Mouse (Mus musculus) neutrophil, adult 5-6 weeks (primary cell): Measurements from ENCODE around the gene Emid1. TPM values are rescaled to one million over a fixed set of nuclear protein-coding genes. Genes with fewer than 3 reads are reported as not detected.

Experiments
- ATAC-seq: fragments of 151-379, 151-347 bp; 2 replicates; pipeline ENCODE4 v1.8.0; 2017; ENCODE audit warnings: mild to moderate bottlenecking, moderate TSS enrichment; ENCODE audit not compliant: insufficient number of reproducible peaks, poor library complexity, low FRiP score, severe bottlenecking; ENCODE audit errors: extremely low read depth
- total RNA-seq: library from RNA; stranded (forward); fragments of 200-1000 nt; gene quantifications from 2 replicates; pipeline ENCODE4 v1.2.3, GENCODE M21; 2017

Emid1 gene
- total RNA-seq, 1 experiment from 2014 or later = 15.8 TPM

GRCm38 (mm10) chr11:5165471-5165916 lies 13.4 kb upstream of the Emid1 start:
- no peak for ATAC-seq

GRCm38 (mm10) chr11:5164310-5164709 lies 12.3 kb upstream of the Emid1 start:
- ATAC-seq = no peak

DNA sequence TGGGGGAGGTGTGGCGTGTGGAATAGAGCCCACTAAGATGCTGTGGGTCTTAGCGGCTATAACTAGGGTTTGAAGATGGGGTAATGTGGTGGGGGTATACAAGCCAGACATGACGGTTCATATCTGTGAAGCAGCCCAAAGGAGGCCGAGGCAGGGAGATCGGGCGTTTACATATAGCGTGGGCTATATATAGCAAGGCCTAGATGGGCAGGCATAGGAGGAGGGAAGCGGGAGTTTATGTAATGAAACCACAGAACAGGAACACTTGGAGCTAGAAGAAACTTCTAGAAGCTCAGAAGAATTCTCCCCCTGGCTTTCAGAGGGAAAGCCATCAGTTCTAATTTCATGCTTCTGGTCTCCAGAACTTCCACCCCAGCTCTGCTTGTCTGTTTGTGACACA lies 11.4 kb upstream of the Emid1 start:
- no peak for ATAC-seq

GRCm38 (mm10) chr11:5160722-5161485 lies 8.8 kb upstream of the Emid1 start:
- ATAC-seq = peak; percentile 38; the same call in 1 of the 2 replicates

- no peak for ATAC-seq
Measured at GRCm38 (mm10) chr11:5158056-5158455, 6.0 kb upstream of the Emid1 start.

DNA sequence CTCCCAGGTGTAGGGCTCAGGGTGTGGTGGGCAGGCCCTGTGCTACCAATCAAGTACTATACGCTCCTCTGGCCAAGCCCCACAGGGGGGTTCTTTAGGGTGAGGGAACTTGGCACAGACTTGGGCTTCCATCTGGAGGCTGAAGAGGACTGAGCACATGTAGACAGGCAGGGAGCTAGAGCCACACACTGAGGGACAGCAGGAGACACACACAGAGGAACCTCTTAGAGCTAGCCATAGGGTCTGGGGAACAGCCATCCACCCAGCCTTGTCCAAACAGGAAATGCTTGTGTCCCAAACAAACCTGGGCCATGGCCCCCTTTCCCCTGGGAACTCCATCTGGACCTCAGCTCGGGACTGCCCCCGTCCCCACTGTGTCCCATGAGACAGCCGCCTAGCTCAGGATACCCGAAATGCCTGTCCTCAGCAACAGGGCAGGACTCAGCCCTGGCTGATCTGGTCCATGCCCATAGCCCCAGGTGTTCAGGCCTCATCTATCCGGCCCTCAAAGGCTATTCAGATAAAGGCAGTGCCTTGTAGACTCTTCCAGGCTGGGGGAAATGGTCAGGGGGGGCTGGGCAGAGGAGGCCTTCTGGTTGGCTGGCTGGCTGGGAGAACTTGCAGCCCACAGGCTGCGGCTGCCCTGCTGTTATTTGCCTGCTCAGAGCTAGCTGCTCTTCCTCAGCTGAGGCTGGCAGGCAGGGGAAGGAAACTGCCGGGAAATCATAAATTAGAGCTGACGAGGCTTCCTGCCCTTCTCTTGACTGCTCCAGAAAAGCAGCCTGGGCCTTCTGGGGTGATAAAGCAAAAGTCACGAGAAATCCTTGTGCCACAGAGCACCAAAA lies 3.1 kb upstream of the Emid1 start:
- ATAC-seq = no peak

DNA sequence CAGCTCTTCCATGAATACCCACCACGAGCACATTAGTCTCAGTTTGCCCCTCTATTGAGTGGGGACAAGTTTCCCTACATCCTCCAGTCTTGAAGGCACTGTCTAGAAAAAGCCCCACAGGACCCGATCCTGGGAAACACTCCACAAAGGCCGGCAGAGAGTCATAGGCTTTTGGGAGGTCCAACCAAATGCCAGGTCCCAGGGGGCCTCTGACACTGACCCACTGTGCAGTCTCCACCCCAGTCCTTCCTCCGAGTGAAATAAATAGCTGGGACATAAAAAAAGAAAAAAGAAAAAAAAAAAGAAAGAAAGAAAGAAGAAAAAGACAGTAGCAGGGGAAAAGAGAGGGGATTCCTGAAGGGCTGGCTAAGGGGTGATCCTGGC lies 818 bp downstream of the Emid1 start:
- ATAC-seq = no peak

- 0 out of 2 replicates have a peak, but pooled peaks have one; percentile 25 for ATAC-seq
Measured at GRCm38 (mm10) chr11:5150416-5151246, 1.4 kb downstream of the Emid1 start.

DNA sequence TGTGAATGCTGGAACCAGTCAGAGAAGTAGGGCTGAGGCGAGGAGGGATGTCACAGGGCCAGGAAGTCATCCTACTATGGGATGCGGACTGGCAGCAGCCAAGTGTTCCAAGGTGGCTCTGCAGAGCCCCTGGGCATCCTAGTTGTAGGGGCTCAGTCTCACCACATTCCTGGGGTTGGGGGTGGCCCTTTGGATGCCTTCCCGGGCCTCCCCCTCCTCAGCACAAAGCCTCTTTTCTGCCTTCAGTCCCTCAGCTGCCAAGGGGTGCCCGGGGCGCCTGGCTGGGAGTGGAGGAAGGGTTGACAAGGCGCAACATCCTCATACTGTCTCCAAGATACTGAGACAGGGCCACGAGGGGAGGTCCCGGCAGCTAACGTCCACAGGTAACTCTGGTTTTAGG lies 2.1 kb downstream of the Emid1 start:
- no peak for ATAC-seq

DNA sequence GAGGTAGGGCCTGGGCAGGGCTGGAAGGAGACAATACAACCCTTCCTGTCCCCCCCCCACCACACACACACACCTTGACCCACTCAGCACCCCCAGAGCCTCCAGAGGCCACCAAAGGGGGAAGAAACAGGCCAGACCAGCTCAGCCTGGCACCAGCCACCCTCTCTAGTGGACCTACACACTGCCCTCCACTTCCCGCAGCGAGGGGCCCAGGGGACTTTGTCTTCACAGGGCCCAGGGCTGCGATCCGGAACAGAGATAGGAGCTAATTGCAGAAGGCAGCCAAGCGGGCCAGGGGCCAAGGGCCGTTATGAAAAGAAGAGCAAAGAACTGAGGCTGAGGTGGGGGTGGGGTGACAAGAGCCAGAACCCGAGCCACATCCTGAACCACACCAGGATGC lies 2.8 kb downstream of the Emid1 start:
- no peak for ATAC-seq

DNA sequence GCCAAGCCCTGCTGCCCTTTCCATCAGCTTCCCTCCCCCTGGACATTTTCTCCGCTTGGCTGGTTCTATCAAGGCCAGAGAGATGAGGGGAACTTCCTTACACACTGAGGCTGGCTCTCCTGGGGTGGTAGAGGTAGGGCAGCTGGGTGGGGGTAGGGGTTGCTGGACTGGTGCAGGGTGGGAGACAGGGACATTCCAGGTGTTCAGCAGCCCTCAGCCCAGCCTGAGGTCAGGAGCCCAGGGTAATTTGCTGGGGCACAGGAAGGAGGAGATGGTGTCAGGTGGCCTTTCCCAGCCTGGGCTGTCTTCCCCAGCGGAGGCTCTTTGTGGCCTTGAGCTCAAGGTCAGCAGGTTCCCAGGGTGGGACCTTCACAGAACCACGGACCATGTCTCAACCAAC lies 6.5 kb downstream of the Emid1 start:
- no peak for ATAC-seq

- no peak for ATAC-seq
Measured at GRCm38 (mm10) chr11:5141965-5142364, 10.1 kb downstream of the Emid1 start.

DNA sequence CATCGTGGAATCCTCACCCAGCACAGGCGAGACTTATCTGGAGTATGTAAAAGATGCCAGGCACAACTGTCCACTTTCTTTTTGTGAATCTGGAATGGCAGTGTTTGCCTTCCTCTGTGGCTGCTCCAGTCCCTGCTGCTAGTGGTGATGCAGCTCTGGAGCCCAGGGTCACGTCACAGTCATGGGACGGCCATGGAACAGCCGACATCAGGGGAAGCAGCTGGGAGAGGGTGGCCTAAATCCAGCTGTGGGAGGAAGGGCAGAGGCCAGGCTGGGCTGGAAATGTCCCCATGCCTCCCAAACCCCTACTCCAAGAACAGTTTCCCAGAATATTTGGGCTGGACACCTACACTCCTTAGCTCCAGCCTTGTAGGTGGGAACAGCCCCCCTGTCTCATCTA lies 10.8 kb downstream of the Emid1 start:
- no peak for ATAC-seq

- ATAC-seq = no peak
Measured at GRCm38 (mm10) chr11:5140619-5141018, 11.4 kb downstream of the Emid1 start.

- ATAC-seq = no peak
Measured at GRCm38 (mm10) chr11:5139372-5139771, 12.7 kb downstream of the Emid1 start.

- ATAC-seq = no peak
Measured at GRCm38 (mm10) chr11:5138642-5139041, 13.4 kb downstream of the Emid1 start.

DNA sequence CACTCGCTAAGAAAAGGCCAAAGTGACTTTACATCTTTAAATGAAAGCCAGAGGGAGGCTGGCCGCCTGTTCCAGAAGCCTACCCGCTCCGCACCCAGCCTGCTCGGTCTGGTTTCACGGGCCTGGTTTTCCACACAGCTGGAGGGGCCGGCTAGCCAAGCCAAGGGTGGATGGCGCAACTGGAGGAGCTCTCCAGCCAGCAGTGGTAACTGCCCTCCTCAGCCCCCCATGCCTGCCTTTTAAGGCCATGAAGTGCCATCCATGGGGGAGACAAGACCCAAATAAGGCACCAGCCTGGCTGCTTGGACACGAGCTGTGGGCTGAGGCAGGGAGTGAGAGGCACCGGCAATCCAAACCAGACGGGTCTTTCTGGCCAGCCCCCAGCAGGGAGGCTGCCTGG lies 16.1 kb downstream of the Emid1 start:
- no peak for ATAC-seq

- ATAC-seq = no peak
Measured at GRCm38 (mm10) chr11:5132751-5133150, 19.3 kb downstream of the Emid1 start.

DNA sequence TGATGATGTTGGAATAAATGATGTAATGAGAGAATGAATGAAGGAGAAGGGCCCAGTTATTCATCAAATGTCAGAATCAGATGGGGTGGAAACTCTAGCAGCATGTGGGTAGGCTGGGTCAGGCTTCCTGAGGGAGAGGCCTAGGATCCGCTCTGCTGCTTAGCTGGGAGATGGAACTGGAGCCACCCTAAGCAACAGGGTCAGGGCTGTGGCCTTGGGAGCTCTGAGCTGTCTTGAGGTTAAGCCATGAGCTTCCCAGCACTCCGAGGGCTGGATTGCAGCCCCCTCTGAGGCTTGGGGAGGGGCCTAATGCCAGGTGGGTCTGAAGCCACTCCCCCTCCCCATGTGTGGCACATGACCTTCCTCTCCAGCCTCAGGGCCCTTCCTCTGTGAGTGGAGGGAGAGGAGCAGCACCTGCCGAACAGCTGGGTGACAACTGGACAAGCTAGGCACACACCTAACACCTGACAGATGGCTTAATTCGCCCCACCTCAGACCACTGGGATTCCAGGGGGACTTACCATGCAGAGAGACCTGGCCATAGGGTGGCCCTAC lies 21.9 kb downstream of the Emid1 start:
- no peak for ATAC-seq
